Mouse (Mus musculus) lung, adult 2 months (tissue): Measurements from ENCODE around the gene Gm17482.

Experiments
- CTCF ChIP-seq: fragments of 200-500 bp; IDR thresholded peaks from 2 replicates; pipeline ENCODE4 v1.5.1; 2011; ENCODE audit warnings: mild to moderate bottlenecking, low read length, control low read depth; ENCODE audit not compliant: insufficient read depth
- POLR2A ChIP-seq: fragments of 200-500 bp; IDR thresholded peaks from 2 replicates; pipeline ENCODE4 v1.6.1; 2011; ENCODE audit warnings: low read depth, mild to moderate bottlenecking, control low read depth, low read length, borderline replicate concordance; ENCODE audit errors: extremely low read depth

DNA sequence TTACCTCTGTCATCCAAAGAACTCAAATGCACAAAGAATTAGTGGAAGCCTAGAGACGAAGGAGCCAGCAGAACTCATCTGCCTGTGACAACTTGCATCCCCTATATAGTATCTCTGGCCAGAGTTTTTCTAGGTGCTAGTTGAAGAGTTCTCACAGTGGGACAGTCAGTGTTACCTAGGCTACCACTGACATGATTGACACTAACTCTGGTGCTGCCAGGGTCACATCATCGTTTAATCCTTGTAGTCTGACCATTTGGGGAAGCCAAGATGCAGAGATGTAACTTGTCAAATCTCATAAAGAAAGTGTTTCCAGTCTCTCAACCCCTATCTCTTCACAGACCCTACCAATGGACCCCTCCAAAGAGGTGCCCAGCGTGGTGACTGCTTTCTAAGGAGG lies 44.2 kb downstream of the Gm17482 start:
- TF ChIP-seq CTCF (no peak), POLR2A (no peak)
